Mouse (Mus musculus) embryo, embryonic 10.5 days (tissue): ENCODE results near the gene Arhgef6.
A peak's percentile ranks its signal among the peaks of the same experiment; 100 is the strongest.

Source experiments
- DNase-seq: peaks from one replicate; pipeline ENCODE4 v3.0.0-alpha.2; 2015; ENCODE audit warnings: low spot score

Gene Arhgef6

DNA sequence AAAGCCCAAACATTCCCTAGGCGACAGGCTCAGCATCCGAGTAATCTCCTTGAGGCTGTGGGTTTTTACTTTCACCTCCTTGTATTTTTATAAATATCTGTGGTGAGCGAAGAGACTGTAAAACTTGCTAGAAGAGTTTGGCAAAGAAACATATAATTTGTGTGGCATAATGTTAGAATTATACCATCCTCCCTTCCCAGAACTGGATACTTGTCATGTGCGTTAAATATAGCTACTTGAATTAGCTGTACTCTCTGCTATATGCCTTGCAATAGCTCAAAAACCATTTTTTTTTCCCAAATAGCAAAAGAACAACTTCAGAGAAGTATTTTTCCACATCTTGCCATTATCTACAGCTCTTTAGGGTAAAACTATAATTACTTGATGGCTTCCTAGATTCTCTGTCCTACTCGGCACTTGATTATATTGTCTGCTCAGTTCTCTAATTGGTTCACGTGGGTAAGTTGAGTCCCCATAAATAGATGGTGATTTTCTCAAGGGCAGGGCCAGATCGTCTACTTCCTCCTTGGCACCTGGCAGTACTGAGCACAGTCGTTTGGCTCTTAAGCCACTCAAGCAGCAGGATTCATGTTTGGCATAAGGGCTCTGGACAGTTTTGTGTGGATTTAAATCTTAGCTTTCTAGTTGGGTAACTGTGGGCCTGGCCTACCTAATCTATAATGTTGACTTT is 35.2 kb downstream of the Arhgef6 start:
- DNase-seq = no peak

DNA sequence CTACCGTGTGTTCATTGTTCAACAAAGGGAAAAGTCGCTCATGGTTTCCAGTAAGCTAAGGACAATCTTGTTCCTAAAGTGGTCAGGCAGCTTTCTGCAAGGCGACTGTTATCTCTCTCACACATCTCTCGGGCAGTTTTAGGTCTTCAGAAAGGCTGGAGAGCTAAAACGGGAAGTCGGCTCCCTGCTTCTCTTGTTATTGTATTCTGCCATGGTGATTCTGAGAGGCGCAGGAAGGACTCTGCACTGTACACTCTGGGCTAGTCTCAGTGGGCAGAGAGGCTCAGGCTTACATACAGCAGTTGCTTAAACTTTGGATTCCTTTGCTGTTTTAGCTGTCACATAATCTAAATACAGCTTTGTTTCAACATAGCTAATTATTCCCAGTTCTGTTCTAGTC is 39.6 kb downstream of the Arhgef6 start:
- DNase-seq = no peak

DNA sequence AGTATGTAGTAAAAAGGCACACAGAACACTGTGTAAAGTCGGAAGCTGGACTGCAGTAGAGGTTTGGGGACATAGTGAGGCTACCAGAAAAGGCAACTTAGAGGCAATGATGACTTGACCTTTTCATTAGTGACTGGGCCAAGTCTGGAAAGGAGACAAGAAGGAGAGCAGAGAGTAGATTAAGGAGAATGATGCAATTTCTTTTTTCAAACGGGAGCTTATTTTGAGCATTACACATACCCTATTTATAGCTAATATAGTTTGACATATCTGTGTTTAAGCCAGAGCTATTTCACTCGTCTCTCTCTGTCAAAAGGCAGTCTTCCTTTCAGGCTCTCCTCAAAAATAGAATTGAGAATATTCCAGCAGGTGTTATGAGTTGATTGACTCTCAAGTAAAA is 50.1 kb downstream of the Arhgef6 start:
- no peak for DNase-seq

DNA sequence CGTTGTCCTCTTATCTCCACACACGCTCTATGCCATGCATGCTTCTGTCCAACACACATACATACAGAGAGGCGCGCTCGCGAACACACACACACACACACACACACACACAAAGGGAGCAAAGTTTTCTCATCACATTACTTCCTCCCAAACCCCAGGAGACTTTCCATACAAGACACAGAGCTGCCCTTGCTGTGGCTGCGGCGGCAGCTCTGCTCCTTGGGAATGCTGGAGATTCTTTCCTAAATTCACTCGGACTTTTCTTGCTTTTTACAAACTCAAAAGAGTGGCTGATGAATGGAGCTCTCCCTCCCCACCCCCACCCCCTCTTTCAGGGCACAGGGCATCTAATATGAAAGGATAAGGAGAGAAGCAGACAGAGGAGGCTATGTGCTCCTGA is 52.2 kb downstream of the Arhgef6 start:
- peak; percentile 4 for DNase-seq

DNA sequence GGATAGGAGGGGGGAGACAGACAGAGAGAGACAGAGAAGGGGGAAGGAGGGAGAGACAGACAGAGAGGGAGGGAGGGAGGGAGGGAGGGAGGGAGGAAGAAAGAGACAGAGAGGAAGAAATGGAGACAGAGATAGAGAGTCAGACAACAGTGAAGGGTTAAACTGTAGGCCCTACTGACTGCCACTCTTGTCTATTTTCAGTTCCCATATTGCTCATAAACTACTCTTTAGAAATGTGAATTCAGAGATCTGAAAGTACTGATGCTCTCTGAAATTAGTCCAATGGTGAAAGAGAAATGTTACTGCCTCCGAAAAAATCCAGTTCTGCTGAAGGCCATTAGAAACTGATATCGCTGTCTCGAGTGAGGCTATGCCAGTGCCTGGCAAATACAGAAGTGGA is 56.3 kb downstream of the Arhgef6 start:
- no peak for DNase-seq

DNA sequence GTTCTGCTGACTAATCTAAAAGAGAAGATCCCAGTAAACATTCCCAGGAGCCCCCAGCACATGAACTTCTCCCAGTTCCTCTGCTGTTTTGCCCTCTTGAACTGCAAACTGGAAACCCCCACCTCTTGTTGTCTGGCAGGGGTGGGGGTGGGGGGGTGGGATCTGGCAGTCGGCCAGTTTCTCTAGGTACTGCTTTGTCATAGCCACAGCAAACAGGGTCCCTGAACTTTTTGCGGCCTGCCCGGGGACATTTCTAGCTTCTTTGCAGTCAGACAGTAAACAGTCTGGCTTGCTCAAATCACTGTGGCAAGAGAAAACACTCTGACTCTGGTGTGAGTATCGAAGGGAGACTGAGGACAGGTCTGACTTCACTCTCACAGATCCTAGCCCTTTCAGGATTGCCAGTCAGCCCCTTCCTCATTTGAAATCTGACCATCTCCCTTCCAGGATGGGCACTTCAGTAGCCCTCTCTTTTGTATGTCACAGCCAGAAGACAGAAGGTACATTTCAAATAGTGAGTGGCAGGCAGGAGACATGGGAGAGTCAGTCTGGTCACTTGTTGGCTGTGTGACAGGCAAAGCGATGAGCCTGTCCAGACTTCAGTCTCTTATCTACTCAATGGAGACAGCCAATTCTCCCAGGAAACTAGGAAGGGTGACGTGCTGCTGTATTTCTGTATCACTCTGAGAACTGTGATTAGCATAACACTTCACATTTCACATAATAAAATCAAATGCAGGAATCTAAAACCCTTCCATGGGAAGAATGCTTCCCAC is 60.8 kb downstream of the Arhgef6 start:
- DNase-seq = no peak

DNA sequence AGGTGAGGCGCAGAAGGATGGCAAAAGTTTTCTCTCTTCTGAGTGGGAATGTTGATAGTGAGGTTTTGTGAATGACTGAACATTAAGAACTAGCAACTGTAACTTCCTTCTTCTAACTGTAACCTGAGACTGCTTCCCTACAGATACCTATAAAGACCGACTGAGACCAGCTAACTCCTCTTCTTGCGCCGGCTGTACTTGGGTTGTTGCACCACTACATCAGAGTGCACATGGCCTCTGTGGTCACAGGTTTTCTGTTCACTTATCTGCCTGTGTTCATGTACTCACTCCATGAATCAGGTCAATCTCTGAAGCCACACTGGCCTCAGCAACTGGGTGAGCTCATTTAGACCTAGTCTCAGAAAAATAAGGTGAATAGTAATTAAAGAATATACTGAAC is 75.0 kb downstream of the Arhgef6 start:
- no peak for DNase-seq

DNA sequence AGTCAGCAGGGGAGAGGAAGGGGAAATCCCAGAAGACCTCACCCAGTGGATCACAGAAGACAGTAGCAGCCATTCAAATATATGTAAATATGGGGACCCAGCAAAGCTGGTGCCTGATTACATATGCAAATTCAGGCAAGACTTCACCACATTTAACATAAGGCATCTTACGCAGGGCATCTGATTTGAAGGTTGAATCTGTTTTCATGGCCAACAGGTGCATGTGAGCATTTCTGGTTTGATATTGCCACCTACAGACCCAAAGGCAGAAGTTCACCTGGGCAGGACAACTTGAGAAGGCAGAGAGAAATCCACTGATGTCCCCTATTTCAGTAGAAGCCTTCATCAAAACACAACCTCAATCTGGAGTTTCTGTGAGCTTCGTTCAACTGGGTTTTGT is 77.8 kb downstream of the Arhgef6 start:
- peak; percentile 6 for DNase-seq

DNA sequence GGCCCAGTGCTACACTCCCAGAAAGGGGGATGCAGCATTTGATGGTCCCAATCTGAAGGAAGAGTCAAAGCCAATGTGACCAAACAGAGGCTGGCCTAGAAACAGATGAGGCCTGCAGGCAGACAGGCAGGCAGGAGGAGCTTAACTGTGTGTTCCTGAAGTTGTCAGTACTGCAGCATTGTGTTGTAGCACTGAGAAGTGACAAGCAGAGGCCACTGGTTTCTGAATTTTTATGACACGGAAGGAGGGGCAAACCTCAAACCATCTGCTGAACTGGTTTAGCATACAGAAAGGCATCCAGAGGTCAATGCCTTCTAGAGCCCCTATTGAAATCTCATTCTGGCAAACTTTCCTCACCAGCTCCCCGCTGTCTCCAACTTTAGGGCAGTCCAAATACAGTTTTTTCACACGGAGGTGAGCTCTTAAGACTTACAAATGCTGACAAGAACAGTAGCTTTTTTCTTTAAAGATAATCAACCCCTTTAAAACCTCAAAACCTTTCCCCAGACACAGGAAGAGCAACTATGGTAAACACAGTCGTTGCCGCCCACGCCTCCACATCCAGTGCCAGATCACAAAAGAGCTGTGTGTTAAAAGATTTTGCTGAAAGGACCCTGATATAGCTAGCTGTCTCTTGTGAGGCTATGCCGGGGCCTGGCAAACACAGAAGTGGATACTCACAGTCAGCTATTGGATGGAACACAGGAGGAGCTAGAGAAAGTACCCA is 85.0 kb downstream of the Arhgef6 start:
- DNase-seq = no peak

DNA sequence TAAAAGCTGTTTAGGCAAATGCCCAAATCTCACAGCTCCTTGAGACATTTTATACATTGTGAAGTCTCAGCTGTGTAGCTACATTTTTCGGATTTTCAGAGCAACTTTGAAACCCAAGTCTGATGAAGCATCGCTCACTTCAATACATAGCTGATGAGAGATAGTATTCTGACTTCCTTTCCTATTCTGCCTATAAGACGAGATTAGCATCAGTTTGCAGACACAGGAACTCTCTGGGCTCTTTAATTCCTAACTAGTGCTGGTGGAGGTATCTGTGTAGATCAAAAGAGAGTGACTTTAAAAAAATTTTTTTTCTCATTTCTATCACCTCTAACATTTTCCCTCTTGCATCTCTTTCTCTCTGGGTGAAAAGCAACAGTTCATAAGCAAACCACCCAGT is 100.0 kb downstream of the Arhgef6 start:
- DNase-seq = no peak

DNA sequence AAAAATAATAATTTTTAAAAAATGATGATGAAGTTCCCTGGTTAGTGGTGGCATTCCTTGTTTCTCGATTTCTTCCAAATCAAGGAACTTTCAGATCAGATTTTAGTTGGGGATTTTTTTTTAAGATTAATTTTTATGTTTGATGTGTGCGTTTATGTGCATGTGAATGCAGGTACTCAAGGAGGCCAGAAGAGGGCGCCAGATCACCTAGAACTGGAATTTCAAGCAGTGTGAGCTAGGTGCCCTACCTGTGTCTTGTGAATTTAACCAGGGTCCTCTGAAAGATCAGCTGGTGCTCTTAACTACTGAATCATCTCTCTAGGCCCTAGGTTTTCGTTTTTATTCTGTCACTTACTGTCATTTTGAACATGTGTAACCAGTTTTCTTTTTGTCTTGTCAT is 102.5 kb downstream of the Arhgef6 start:
- DNase-seq = no peak

DNA sequence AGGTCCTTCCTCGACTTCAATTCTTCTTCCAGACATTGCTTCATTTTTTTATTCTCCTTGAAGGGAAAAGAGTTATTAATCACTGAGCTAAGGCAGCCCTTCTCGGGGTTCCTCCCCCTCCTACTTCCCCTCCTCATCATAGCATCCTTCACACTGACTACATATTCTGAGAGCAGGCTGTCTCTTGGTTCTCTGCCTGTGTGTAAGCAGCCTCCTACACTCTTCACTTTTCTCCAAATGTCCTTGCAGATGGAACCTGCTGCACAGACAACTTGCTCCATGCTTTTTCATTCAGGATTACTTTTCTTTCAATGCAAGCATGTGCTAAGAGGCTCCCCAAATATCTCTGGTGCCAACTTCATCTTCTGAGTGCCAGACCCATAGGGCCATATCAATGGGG is 104.9 kb downstream of the Arhgef6 start:
- DNase-seq = no peak

DNA sequence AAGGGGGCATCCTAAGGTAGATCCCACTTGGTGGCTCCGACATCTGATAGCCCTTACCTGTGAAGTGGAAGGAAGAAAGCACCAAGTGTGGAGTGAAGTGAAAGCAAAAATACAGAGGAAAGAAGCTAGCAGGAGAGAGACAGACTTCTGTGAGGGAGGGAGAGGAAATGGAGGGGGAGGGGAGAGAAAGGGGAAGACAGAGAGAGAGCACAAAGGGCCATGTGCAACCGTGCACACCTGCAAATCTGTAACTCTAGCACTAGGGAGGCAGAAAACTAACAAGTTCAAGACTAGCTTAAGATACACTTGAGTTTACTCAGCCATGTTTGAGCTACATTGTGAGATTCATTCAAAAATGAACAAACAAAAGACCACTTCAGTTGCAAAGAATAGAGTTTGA is 110.4 kb downstream of the Arhgef6 start:
- no peak for DNase-seq

DNA sequence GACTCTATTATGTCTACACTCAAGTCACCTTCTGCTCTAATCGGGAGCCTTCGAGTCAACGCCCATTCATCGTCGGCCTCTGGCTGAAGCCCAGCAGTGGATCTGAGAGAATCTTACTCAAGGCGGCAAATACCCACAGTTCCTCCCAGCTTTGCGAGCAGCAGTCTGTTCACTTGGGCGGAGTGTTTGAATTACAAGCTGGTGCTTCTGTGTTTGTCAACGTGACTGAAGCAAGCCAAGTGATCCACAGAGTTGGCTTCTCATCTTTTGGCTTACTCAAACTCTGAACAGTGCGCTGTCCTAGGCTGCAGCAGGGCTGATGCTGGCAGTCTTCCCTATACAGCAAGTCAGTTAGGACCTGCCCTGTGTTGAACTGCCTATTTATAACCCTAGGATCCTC is 115.2 kb downstream of the Arhgef6 start:
- no peak for DNase-seq

DNA sequence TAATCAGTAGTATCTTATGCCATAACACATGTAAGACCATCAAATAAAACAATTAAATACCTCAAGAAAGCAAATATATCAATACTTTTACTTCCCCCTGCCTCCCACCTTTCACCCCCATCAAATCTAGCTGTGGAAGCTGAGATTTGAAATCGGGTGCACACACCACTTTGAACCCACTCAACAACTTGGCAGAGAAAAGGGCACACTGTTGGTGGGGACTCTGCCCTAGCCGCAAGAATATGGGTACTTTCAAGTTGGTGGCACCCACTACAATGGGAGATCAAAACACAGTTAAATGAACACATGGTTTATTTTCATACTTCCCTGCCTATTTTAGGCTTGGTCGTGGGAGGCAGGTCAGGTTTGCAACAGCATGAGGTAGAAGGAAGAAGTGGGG is 116.6 kb downstream of the Arhgef6 start:
- no peak for DNase-seq

DNA sequence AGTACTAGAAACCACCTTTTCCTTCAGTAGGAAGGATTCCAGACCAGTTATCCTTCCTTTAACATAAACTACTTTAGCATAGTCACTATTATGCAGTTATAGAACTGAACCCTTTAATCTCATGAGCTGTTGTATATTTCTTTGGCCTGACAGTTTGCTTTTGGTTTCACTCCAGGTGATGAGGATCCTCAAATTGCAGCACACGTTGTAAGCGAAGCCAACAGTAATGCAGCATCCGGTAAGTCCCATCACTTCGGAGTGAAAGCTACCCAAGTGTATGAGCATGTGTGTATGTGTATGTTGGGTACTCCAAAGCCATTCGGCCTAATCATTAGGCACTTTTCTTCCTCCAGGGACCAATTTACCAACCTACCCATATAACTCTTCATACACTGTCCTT is 119.0 kb downstream of the Arhgef6 start:
- DNase-seq = no peak

DNA sequence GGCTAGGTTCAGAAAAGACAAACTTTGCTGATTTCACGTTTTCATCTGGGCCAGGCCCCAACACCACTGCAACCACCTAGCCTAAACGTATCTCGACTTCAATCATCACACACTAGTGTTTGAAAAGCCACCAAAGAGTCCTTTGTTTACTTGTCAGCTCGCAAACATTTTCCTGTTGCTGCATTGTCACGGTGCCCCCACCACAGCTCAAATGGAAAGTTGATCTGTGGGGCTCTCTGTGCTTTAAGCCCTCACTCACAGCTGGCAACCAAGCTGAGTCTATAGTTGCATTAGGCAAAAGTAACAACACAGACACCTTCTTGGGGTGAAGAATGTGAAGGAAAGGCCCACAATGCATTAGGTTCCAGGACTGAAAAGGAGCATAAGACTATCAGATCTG is 122.3 kb downstream of the Arhgef6 start:
- no peak for DNase-seq

DNA sequence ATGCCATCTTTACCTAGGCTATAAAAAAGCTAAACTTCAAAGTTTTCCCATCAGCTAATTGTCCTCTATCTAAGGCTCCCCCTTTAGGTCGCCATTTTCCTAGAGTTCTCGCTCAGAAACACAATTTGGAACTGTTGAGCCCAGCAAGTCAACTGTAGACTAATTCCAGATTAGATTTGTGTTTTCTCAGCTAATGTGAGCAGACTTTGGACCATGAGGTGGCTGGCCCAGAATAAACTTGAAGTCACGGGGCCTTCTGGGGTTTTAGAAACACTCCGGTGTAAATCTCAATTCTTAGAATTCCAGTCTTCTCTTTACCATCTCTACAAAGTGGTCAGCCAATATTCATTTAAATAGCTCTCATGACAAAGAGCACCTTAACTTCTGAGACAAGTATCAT is 123.0 kb downstream of the Arhgef6 start:
- DNase-seq = no peak

DNA sequence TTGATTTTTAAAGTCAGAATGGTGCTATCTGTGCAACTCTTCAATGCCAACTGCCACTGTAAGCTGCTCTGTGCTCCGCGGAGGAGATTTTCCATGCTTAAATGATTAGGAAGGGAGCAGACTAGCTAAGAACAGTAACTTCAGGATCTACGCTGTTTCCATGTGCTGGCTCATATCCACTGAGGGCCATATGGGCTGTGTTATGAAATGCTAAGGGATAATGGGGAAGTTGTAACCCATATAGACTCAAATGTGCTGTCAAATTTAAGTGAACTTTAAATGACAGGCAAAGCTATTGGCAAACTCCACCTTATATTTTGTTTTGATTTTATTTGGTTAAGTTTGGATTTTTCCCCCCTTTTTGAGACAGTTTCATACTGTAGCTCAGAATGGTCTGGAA is 125.7 kb downstream of the Arhgef6 start:
- no peak for DNase-seq

DNA sequence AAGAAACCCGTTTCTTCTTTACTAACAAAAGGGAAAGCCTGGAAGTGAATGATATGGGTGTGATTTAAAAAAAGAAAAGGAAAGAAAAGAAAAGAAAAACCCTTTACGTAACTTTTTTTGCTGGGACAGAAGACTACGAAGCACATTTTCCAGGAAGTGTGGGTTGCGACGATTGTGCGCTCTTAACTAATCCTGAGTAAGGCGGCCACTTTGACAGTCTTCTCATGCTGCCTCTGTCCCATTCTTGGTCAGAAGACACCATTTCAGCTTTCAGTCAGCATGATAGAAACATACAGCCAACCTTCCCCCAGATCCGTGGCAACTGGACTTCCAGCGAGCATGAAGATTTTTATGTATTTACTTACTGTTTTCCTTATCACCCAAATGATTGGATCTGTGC is 126.7 kb downstream of the Arhgef6 start, which contains the start of gene Cd40lg:
Cd40lg (plus strand) TSS at position 268 of the 400 bp plus-strand sequence.
- DNase-seq = no peak

DNA sequence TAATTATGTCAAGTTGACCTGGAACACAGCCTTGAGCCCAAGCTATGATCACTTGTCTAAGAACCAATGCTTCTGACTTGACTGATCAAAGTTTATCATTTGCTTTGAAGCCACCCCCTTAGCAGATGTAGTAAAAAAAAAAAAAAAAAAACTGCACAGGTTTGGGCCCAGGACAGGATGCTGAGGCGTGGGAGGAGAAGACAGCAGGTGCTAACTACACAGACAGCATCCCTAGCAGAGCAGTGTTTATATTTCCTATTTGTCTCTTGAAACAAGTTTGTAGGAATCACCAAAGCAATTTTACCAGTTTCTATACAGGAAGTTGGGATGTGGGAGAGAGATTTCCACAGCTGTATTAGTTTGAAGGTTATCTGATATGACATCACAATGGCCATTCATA is 127.9 kb downstream of the Arhgef6 start:
- no peak for DNase-seq

DNA sequence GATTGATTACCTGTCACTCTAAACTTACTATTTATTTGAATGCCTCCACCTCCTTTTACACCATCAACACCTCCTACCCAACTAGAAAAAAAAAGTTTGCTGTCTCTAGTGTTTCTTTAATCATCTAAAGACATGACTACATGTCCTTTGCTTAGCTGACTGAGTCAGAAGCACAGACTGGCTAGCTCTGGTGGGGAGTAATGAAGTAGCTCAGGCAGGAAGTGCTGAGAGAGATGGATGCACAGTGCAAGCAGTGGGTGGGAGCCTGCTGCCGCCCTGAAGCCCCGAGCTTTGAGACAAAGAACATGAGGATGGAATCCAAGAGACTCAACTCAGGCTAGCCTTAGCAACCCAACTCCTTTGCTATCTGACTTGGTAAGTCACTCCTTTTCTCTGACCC is 138.1 kb downstream of the Arhgef6 start:
- DNase-seq = no peak

DNA sequence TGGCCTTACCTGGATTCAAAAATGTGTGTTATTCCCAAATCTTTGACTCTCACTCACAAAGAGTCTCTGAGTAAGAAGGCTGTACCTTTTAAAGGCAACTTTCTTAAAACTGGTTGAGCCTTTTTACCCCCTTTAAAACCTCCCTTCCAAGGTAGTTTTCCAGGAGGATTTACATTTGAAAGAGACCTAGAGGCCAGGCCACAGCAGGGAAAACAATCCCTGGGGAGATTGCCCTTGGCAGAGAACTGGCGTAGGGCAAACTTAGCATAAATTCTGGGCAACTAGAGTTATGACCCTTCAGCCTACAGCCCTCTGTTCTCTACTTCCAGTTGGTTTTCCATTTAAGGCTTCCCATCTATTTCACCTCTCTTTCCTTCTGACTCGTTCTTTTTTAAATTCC is 140.5 kb downstream of the Arhgef6 start:
- DNase-seq = no peak
